Mouse (Mus musculus) bone marrow, adult 2 months (tissue): ENCODE data around the gene Krt42.

ENCODE experiments used
- CTCF ChIP-seq: fragments of 200-500 bp; IDR thresholded peaks from 2 replicates; pipeline ENCODE4 v1.5.1; 2011; ENCODE audit warnings: low read length, control low read depth; ENCODE audit not compliant: control insufficient read depth, insufficient read depth
- POLR2A ChIP-seq: fragments of 200-500 bp; IDR thresholded peaks from 2 replicates; pipeline ENCODE4 v1.6.1; 2011; ENCODE audit warnings: low read depth, mild to moderate bottlenecking, control low read depth, low read length, borderline replicate concordance; ENCODE audit not compliant: control insufficient read depth

DNA sequence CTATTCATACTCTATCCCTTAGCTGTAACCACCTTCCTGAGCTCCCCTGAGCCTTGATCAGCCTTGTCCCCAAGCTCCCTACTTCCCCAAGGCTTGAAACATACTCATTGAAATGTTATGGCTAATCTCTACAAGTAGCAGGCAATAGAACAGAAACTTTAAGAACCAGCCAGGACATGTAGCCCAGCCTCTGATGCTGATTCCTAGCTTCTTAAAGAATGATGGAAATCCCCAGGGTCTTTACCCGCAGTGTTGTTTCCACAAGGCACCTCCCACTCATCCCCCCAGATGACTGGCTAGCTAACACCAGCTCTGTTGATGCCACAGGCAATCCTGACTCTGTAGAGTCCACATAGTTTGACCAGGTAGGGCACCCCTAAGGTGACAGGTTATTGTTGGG, 11.7 kb downstream of the Krt42 start:
- no peak for TF ChIP-seq CTCF
- no peak for TF ChIP-seq POLR2A
